Mouse (Mus musculus) embryo, embryonic 10.5 days (tissue): Measurements from ENCODE around the gene Rps25.
"Not testable (repeated sequence)": the region's sequence is repeated elsewhere in the genome, so short reads cannot be mapped to it uniquely, and the experiment has no call there.

Experiments
- DNase-seq: peaks from one replicate; pipeline ENCODE4 v3.0.0-alpha.2; 2015; ENCODE audit warnings: low spot score

Gene Rps25

GRCm38 (mm10) chr9:44406906-44407751, at the start of gene Rps25, which contains the start of gene Trappc4:
TSS of gene Rps25 (plus strand) at chr9:44407139.
TSS of gene Trappc4 (minus strand) at chr9:44407600.
- DNase-seq = peak; percentile 99

GRCm38 (mm10) chr9:44357207-44357606, 49.7 kb upstream of the Rps25 start:
- DNase-seq = peak; percentile 50

- peak; percentile 98 for DNase-seq
Measured at GRCm38 (mm10) chr9:44361190-44361917, 45.6 kb upstream of the Rps25 start, which contains the start of gene Vps11. TSS of gene Vps11 (minus strand) at chr9:44361670.

GRCm38 (mm10) chr9:44361931-44362330, 45.0 kb upstream of the Rps25 start:
- not testable (repeated sequence) for DNase-seq

- DNase-seq = peak; percentile 29
Measured at GRCm38 (mm10) chr9:44364480-44364879, 42.5 kb upstream of the Rps25 start.

GRCm38 (mm10) chr9:44373386-44373785, 33.6 kb upstream of the Rps25 start:
- no peak for DNase-seq

GRCm38 (mm10) chr9:44376141-44376540, 30.8 kb upstream of the Rps25 start:
- DNase-seq = no peak

- DNase-seq = not testable (repeated sequence)
Measured at GRCm38 (mm10) chr9:44377335-44377734, 29.6 kb upstream of the Rps25 start.

- no peak for DNase-seq
Measured at GRCm38 (mm10) chr9:44378153-44378730, 28.7 kb upstream of the Rps25 start.

GRCm38 (mm10) chr9:44379054-44379834, 27.7 kb upstream of the Rps25 start, which contains the start of gene Hyou1:
TSS of gene Hyou1 (plus strand) at chr9:44379490.
- peak; percentile 97 for DNase-seq

- DNase-seq = no peak
Measured at GRCm38 (mm10) chr9:44379862-44380261, 27.1 kb upstream of the Rps25 start.

GRCm38 (mm10) chr9:44384596-44384995, 22.3 kb upstream of the Rps25 start:
- no peak for DNase-seq

GRCm38 (mm10) chr9:44387221-44387620, 19.7 kb upstream of the Rps25 start:
- no peak for DNase-seq

- peak; percentile 60 for DNase-seq
Measured at GRCm38 (mm10) chr9:44389273-44389672, 17.7 kb upstream of the Rps25 start.

GRCm38 (mm10) chr9:44391466-44391865, 15.5 kb upstream of the Rps25 start:
- peak; percentile 80 for DNase-seq

GRCm38 (mm10) chr9:44396684-44397411, 10.1 kb upstream of the Rps25 start, which contains the start of gene Slc37a4:
TSS of gene Slc37a4 (plus strand) at chr9:44396852.
- peak; percentile 95 for DNase-seq

GRCm38 (mm10) chr9:44398087-44398486, 8.9 kb upstream of the Rps25 start:
- DNase-seq = no peak

- no peak for DNase-seq
Measured at GRCm38 (mm10) chr9:44398551-44398950, 8.4 kb upstream of the Rps25 start.

GRCm38 (mm10) chr9:44399114-44399794, 7.7 kb upstream of the Rps25 start:
- DNase-seq = no peak

GRCm38 (mm10) chr9:44399795-44400114, 7.2 kb upstream of the Rps25 start:
- no peak for DNase-seq
